Mouse (Mus musculus): ENCODE data around the gene Tex13c3. TPM values are rescaled to one million over a fixed set of nuclear protein-coding genes. Genes with fewer than 3 reads are reported as not detected.
"Not testable (repeated sequence)": the region's sequence is repeated elsewhere in the genome, so short reads cannot be mapped to it uniquely, and the experiment has no call there.

The Tex13c3 gene
- polyA plus RNA-seq (2012; rRNA removed) = not detected in 2 replicates

- not testable (repeated sequence) for DNase-seq (ENCODE audit: low spot score)
Measured at GRCm38 (mm10) chrX:19481219-19481618, at the start of gene Tex13c3. TSS of gene Tex13c3 (minus strand) at chrX:19481319.

GRCm38 (mm10) chrX:19489731-19490130 is 8.6 kb upstream of the Tex13c3 start:
- DNase-seq (ENCODE audit: low spot score) = no peak
